8 mouse cellular contexts compared by ENCODE assay signal in the genomic region with DNA sequence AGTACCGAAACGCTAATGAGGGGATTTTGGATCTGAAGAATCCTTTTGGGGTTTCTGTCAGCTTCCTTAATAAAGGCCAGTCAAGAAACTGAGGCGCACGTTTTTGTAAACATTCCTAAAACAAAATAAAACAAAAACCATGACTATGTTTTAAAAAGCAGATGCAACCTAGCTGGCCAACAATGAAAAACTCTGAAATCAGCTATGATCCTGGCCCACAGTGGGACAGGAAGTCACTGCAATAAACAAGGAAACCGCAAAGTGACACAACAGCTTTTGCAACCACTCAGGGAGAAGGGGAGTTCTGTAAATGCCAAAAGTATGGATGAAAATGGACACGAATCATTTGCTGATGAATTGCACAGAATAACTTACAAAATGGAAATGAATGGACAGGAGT. TPM values are rescaled to one million over a fixed set of nuclear protein-coding genes. Genes with fewer than 3 reads are reported as not detected.
DNase-seq lines count a peak whose midpoint lies in the region; ATAC-seq and TF ChIP-seq lines count a peak whose summit lies in the region.

No protein-coding gene starts in this region.

- TF ChIP-seq CTCF in heart, adult 2 months (IDR thresholded peaks at IDR 0.05): no peak
- TF ChIP-seq CTCF in G1E (IDR thresholded peaks at IDR 0.05; ENCODE audit: low read depth, low read length): no peak

- no peak overlapping the region; the same call in 1 of the 2 replicates for H3K9ac ChIP-seq in heart, adult 2 months (ENCODE audit: low read depth, low read length)
- no peak overlapping the region for H3K9ac ChIP-seq in hindbrain, embryonic 11.5 days (ENCODE audit: low read depth, low read length)

- H3K79me2 ChIP-seq in heart, adult 2 months (replicated peaks; ENCODE audit: control insufficient read depth, insufficient read depth, low read length): no peaks in the 10 kb centered on the region

- ATAC-seq in G1E (ENCODE audit: extremely low read depth, insufficient number of reproducible peaks, low FRiP score, poor library complexity, severe bottlenecking): no peak
- no peak for ATAC-seq in hindbrain, embryonic 11.5 days (ENCODE audit: low FRiP score)
- ATAC-seq in megakaryocyte, adult 5-6 weeks (ENCODE audit: poor library complexity, severe bottlenecking): peak; percentile 17
- no peak for ATAC-seq in frontal cortex, adult (ENCODE audit: low TSS enrichment)

- H3K4me2 ChIP-seq in hindbrain, embryonic 11.5 days (replicated peaks; ENCODE audit: low read depth, low read length): peak overlapping the region; percentile 60

- peak overlapping the region; percentile 54 for H3K27ac ChIP-seq in heart, adult 2 months
- no peak overlapping the region for H3K27ac ChIP-seq in hindbrain, embryonic 11.5 days (ENCODE audit: low read depth, low read length)

- no peaks in the 10 kb centered on the region for H3K27me3 ChIP-seq in heart, adult 2 months (ENCODE audit: control insufficient read depth, insufficient read depth, low read length)
- H3K27me3 ChIP-seq in G1E (ENCODE audit: insufficient read depth, low read length): peaks cover 8% of the 10 kb centered on the region
- H3K27me3 ChIP-seq in hindbrain, embryonic 11.5 days (ENCODE audit: control insufficient read depth, insufficient read depth, low read length): no peaks in the 10 kb centered on the region

- no peak for DNase-seq in heart, adult 2 months
- DNase-seq in heart, postnatal 14 days: no peak
- DNase-seq in G1E (ENCODE audit: low spot score): peak; percentile 46
- no peak for DNase-seq in hindbrain, embryonic 11.5 days (ENCODE audit: low spot score)
- no peak for DNase-seq in spleen, postnatal 14 days (ENCODE audit: low spot score in 2 of 2)
- no peak for DNase-seq in spleen, adult 18-20 months

- TF ChIP-seq POLR2A in heart, adult 2 months (IDR thresholded peaks at IDR 0.05; ENCODE audit: insufficient read depth, low read depth, low read length): no peak

- H3K4me3 ChIP-seq in heart, adult 2 months: peak overlapping the region; percentile 68
- peak overlapping the region; percentile 71; the same call in 1 of the 2 replicates for H3K4me3 ChIP-seq in G1E (ENCODE audit: low read depth, low read length)
- peak overlapping the region; percentile 33; the same call in 1 of the 2 replicates for H3K4me3 ChIP-seq in hindbrain, embryonic 11.5 days (ENCODE audit: low read depth, low read length)

- intact Hi-C loops in heart, adult 2 months (cut with DNase I): loop anchor here (2.0 kb wide), 1 partner anchor 46 kb away; the partner anchor contains the start of gene Napa
- intact Hi-C loops in heart, postnatal 14 days (cut with DNase I): no loop called here

- peaks cover 6% of the 10 kb centered on the region for H3K4me1 ChIP-seq in heart, adult 2 months (ENCODE audit: control insufficient read depth, insufficient read depth, low read length)
- peaks cover 43% of the 10 kb centered on the region for H3K4me1 ChIP-seq in G1E (ENCODE audit: insufficient read depth, low read depth, low read length)
- no peaks in the 10 kb centered on the region; the same call in 1 of the 2 replicates for H3K4me1 ChIP-seq in hindbrain, embryonic 11.5 days (replicated peaks; ENCODE audit: control insufficient read depth, insufficient read depth, low read length)

- WGBS in heart, adult 2 months: 6% methylated on average over 6 of the region's 6 CpGs
- 15% methylated on average over 6 of the region's 6 CpGs for WGBS in hindbrain, embryonic 11.5 days

- no peak for TF ChIP-seq EP300 in heart, adult 2 months (IDR thresholded peaks at IDR 0.05; ENCODE audit: insufficient read depth, low read depth, low read length)

- H3K36me3 ChIP-seq in heart, adult 2 months (ENCODE audit: control insufficient read depth, insufficient read depth, low read length): no peaks in the 10 kb centered on the region
- peaks cover 8% of the 10 kb centered on the region for H3K36me3 ChIP-seq in G1E (replicated peaks)
- H3K36me3 ChIP-seq in hindbrain, embryonic 11.5 days (ENCODE audit: control insufficient read depth, insufficient read depth, low read length): no peaks in the 10 kb centered on the region

- no peaks in the 10 kb centered on the region for H3K9me3 ChIP-seq in G1E (replicated peaks)
- no peaks in the 10 kb centered on the region for H3K9me3 ChIP-seq in hindbrain, embryonic 11.5 days (ENCODE audit: control insufficient read depth, low read length)

RNA-seq across cellular contexts. Expression of gene Bicra, which starts 5.4 kb away (rescaled TPM):
- total RNA-seq in heart, adult 2 months (2021): 1 to 10 TPM; 5.8 to 7.5 TPM
- 5.9 and 8.4 TPM in 2 replicates for polyA plus RNA-seq in heart, adult 2 months (2012; rRNA removed)
- 1 to 10 TPM; 9.1 to 9.7 TPM for total RNA-seq in heart, postnatal 14 days (2021)
- 52.1 and 57.0 TPM in 2 replicates for total RNA-seq in G1E (2014; fragmentation: Nextera tagmentation)
- 1.0 and 1.1 TPM in 2 replicates for total RNA-seq in G1E (2017)
- 52.1 and 58.9 TPM in 2 replicates for polyA plus RNA-seq in G1E (2012)
- 6.6 and 9.2 TPM in 2 replicates for polyA plus RNA-seq in hindbrain, embryonic 11.5 days (2014; fragmentation: Nextera tagmentation; extraction: Ambion mirVana)
- 19.5 and 28.6 TPM in 2 replicates for total RNA-seq in megakaryocyte, adult 5-6 weeks (2015)
- total RNA-seq in megakaryocyte, adult 5-6 weeks (2017): 1.9 and 2.8 TPM in 2 replicates

RNA-seq across cellular contexts. Expression of gene Zfp541, which starts 8.5 kb away (rescaled TPM):
- total RNA-seq in heart, adult 2 months (2021): not detected
- polyA plus RNA-seq in heart, adult 2 months (2012; rRNA removed): 0.02 and 0.03 TPM in 2 replicates
- not detected for total RNA-seq in heart, postnatal 14 days (2021)
- total RNA-seq in G1E (2014; fragmentation: Nextera tagmentation) (not detected in 2 replicates), G1E (2017) (under 0.01 TPM in 1 of 2 replicates, not detected in the other)
- polyA plus RNA-seq in G1E (2012): not detected in 2 replicates
- polyA plus RNA-seq in hindbrain, embryonic 11.5 days (2014; fragmentation: Nextera tagmentation; extraction: Ambion mirVana): not detected in 2 replicates
- total RNA-seq in megakaryocyte, adult 5-6 weeks (2015): 0.16 and 0.27 TPM in 2 replicates
- total RNA-seq in megakaryocyte, adult 5-6 weeks (2017): 0.53 TPM in 1 of 2 replicates, not detected in the other

RNA-seq across cellular contexts. Expression of gene Napa, which starts 45.2 kb away (rescaled TPM):
- total RNA-seq in heart, adult 2 months (2021): 10 to 100 TPM; 74.0 to 95.3 TPM
- 147 and 165 TPM in 2 replicates for polyA plus RNA-seq in heart, adult 2 months (2012; rRNA removed)
- 10 to 100 TPM; 86.1 to 99.9 TPM for total RNA-seq in heart, postnatal 14 days (2021)
- total RNA-seq in G1E (2014; fragmentation: Nextera tagmentation) (116 and 156 TPM in 2 replicates), G1E (2017) (73.6 and 86.9 TPM in 2 replicates)
- polyA plus RNA-seq in G1E (2012): 137 and 159 TPM in 2 replicates
- 176 and 177 TPM in 2 replicates for polyA plus RNA-seq in hindbrain, embryonic 11.5 days (2014; fragmentation: Nextera tagmentation; extraction: Ambion mirVana)
- total RNA-seq in megakaryocyte, adult 5-6 weeks (2015): 62.0 and 65.7 TPM in 2 replicates
- total RNA-seq in megakaryocyte, adult 5-6 weeks (2017): 39.8 and 39.9 TPM in 2 replicates
